Mouse (Mus musculus) T-cell, adult 2 months (primary cell): ENCODE measurements around the gene Zcchc14.
"Not testable (repeated sequence)": the region's sequence is repeated elsewhere in the genome, so short reads cannot be mapped to it uniquely, and the experiment has no call there.

Experiments used
- DNase-seq: peaks from one replicate; pipeline ENCODE4 v3.0.0; 2022; ENCODE audit warnings: low spot score

The Zcchc14 gene

GRCm38 (mm10) chr8:121623043-121623442, 29.7 kb downstream of the Zcchc14 start:
- DNase-seq = no peak

DNA sequence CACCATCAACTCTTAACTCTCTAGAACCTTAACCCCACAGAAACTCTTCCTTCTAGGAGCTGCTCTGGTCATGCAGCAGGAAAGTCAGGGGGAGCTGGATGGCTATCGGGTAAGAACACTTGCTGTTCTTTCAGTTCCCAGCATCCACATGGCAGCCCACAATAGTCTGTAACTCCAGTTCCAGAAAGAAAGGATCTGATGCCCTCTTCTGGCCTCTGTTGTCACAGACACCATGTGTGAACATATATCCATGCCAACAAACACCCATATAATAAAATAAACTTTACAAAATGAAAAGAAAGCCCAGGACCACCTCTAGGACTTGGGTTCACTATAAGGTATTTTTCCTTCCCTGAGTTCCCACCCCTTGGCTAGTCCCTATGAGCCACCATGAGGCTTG, 30.8 kb downstream of the Zcchc14 start:
- DNase-seq = no peak

DNA sequence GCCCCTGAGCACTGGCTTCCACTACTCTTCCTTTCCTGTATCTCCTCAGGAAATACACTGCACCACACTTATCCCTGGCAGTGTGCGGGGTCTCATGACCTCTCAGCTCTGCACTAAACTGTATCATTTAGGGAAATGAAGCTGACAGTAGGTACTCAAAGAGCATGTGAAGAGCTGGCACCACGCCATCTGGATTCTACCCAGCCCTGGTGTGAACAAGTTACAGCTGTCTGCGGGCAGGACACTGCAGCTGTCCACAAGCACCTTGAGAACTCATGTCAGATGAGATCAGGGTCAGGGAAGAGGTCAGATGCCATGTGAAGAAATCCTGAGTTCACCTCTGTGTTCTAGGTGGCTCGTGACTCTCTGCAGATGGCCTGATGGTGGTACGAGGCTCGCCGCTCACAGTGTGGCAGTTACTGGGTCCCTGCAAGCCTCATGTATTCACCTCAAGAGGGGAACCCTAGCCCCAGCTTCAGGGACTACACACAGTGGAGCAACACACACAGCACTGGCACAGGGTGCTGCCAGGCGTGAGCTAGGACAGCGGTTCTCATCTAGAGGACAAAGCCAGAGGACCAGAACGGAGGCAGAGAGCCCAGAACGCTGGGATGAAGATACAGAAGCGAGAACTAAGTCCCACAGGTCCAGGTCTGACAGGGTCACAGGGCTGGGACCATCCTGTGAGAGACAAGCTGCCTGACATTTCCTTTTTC, 31.7 kb downstream of the Zcchc14 start:
- no peak for DNase-seq

- no peak for DNase-seq
Measured at GRCm38 (mm10) chr8:121619401-121619995, 33.2 kb downstream of the Zcchc14 start.

- DNase-seq = no peak
Measured at GRCm38 (mm10) chr8:121613419-121613818, 39.3 kb downstream of the Zcchc14 start.

- DNase-seq = no peak
Measured at GRCm38 (mm10) chr8:121609916-121610315, 42.8 kb downstream of the Zcchc14 start.

DNA sequence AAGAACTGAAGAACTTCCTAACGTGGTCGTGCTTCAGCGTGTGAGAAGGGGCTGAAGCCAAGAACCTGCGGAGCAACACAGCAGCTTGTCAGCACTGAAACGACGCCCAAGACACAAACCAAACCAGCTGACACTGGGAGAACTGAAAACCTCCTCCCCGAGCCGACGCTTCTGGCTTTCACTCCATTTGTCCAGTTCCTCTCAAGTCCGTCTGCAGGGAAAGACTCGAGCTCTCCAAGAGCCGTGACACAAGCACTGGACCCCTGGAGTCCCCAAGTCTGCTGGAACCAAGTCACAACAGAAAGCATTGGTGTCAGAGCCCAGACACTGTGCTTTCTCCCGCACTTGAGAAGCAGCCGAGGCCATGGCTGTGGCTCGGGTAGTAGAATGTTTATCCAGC, 43.5 kb downstream of the Zcchc14 start:
- no peak for DNase-seq

- no peak for DNase-seq
Measured at GRCm38 (mm10) chr8:121607661-121608060, 45.0 kb downstream of the Zcchc14 start.

DNA sequence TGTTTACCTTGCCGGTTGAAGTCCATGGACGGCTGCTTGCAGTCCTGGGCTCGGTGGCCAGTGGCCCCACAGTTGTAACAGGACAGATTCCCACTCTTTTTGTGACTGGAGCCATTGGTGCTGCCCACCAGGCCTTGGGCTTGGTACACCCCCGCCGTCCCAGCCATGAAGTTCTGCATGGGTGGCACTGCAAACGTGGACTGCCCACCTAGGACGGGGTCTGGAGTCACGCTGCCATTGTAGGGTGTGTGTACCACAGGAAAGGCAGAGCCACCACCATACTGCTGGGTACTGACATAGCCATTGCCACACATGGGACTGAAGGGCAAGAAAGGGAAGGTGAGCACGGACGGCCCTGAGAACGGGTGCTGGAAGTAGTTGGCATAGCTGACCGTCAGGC, 48.9 kb downstream of the Zcchc14 start:
- no peak for DNase-seq

DNA sequence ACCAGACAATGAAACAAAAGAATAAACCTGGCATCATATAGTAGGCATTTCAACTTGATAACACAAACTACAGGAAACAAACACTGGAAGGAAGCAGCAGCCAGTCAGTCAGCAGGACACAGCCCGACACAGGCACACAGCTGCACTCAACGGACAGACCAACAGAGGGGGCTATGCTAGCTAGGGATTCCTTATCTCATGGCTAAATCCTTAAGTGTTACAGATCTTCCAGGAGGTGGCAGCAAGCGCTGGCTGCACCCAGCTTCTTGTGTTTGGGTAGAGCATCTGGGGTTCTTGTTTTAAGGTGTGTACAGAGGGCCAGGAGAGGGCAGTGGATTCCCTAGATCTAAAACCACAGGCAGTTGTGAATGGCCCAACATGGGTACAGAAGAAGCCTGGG, 49.8 kb downstream of the Zcchc14 start:
- peak; percentile 68 for DNase-seq

GRCm38 (mm10) chr8:121602411-121602810, 50.3 kb downstream of the Zcchc14 start:
- no peak for DNase-seq

GRCm38 (mm10) chr8:121599842-121600241, 52.9 kb downstream of the Zcchc14 start:
- DNase-seq = no peak

- peak; percentile 83 for DNase-seq
Measured at GRCm38 (mm10) chr8:121598892-121599291, 53.8 kb downstream of the Zcchc14 start.

DNA sequence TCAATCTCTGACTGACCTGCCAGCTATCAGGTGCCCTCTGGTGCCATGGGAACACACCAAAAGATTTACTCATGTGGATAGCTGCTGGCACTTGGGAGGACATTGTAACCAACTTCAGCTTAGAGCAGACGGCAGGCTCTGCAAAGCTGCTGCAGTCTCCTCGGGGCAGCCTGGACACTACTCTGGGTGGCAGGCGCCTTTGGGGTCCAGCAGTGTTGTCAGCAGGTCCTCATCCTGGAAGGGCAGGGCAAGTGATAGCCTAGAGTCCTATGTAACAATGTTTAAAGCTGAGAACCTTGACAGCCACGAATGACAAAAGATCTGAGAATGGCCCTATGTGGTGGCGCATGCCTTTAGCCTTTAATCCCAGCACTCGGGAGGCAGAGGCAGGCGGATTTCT, 54.5 kb downstream of the Zcchc14 start:
- no peak for DNase-seq

- not testable (repeated sequence) for DNase-seq
Measured at GRCm38 (mm10) chr8:121597492-121597891, 55.2 kb downstream of the Zcchc14 start.

DNA sequence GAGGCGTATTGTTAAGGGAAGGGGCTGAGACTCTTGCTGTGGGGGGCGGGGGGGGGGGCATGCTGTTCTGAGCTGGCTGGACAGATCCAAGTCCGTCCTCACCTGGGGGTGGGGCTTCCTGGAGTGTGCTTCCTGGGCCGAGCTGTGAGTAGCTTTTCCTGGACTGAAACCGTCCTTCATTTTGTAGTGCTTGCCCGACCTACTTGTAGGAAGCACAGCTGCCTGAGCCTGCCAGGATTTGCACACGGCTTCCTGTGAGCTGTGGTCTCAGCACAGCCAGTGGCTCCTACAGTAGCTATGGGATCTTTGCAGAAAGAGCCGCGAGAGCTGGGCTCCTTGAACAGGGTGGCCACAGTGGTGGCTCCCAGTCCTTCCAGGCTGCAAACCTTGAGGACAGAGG, 58.7 kb downstream of the Zcchc14 start:
- DNase-seq = no peak

GRCm38 (mm10) chr8:121593293-121593692, 59.4 kb downstream of the Zcchc14 start:
- no peak for DNase-seq

GRCm38 (mm10) chr8:121591178-121592066, 61.3 kb downstream of the Zcchc14 start:
- peak; percentile 63 for DNase-seq

DNA sequence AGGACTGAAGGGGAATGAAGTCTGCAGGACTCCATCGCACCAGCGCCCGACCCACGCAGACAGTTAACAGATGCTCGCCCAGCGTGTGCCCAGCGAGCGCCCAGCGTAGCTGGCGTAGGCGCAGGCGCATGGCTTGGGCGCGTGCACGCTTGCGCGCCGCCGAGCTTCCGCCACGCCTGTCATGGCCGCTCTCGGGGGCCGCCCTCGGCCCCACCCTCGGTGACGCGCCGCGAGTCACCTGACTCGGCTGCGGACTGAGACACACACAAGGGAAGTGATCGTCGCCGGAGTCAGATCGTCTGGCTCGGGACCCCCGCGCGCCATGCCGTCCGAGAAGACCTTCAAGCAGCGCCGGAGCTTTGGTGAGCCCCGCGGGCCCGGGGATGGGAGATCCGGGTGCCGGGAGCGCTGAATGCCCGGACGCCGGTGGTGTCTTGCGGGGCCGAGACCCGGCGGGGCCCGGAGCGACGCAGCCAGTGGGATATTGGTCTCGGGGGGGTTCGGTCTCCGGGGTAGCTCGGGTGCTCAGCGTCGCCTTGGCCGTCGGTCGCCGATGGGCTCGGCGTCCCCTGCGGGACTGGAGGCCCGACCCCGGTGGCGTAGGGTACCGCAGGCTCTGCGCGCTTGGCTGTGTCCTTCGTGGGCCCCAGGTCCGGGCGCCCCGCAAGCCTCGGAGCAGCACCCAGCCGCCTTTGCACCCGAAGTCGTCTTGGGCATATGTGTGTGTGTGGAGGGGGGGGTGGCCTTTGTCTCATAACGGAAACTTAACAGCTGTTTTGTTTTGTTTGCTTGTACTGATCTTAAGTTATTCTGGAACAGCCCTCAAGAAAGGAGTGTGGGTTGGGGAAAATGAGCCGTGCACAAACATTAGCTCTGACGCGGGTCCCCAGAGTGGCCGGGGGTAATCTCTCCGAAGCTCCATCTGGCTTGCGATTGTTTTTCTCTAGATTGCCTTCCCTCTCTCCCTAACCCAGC, 62.2 kb downstream of the Zcchc14 start, which contains the start of gene Map1lc3b:
Gene Map1lc3b (plus strand): TSS at position 159 of the 975 bp plus-strand sequence.
- DNase-seq = peak; percentile 96

GRCm38 (mm10) chr8:121589205-121589726, 63.4 kb downstream of the Zcchc14 start:
- DNase-seq = no peak

DNA sequence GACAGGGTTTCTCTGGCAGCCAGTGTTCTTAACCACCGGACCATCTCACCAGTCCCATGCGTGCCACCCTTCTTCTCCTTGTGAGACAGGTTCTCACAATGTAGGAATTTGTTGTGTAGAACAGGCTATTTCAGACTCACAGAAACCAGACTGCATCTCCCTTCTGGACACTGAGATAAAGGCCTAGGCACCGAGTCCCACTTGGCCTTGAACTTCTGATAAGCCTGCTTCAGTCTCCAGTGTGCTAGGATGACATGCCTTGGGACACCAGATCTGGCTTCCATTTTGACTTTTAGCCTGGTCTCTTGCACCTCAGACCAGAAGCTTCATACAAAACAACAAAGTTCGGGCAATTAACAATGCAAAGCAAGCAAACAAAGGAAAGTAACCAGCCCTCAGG, 64.0 kb downstream of the Zcchc14 start:
- no peak for DNase-seq
